Mouse (Mus musculus) neutrophil, adult 5-6 weeks (primary cell): Measurements from ENCODE around the gene Abca12. TPM values are rescaled to one million over a fixed set of nuclear protein-coding genes. Genes with fewer than 3 reads are reported as not detected.

Experiments
- ATAC-seq: fragments of 151-379, 151-347 bp; 2 replicates; pipeline ENCODE4 v1.8.0; 2017; ENCODE audit warnings: mild to moderate bottlenecking, moderate TSS enrichment; ENCODE audit not compliant: insufficient number of reproducible peaks, poor library complexity, low FRiP score, severe bottlenecking; ENCODE audit errors: extremely low read depth
- total RNA-seq: library from RNA; stranded (forward); fragments of 200-1000 nt; gene quantifications from 2 replicates; pipeline ENCODE4 v1.2.3, GENCODE M21; 2017

The Abca12 gene
- total RNA-seq, 1 experiment from 2014 or later: not detected

DNA sequence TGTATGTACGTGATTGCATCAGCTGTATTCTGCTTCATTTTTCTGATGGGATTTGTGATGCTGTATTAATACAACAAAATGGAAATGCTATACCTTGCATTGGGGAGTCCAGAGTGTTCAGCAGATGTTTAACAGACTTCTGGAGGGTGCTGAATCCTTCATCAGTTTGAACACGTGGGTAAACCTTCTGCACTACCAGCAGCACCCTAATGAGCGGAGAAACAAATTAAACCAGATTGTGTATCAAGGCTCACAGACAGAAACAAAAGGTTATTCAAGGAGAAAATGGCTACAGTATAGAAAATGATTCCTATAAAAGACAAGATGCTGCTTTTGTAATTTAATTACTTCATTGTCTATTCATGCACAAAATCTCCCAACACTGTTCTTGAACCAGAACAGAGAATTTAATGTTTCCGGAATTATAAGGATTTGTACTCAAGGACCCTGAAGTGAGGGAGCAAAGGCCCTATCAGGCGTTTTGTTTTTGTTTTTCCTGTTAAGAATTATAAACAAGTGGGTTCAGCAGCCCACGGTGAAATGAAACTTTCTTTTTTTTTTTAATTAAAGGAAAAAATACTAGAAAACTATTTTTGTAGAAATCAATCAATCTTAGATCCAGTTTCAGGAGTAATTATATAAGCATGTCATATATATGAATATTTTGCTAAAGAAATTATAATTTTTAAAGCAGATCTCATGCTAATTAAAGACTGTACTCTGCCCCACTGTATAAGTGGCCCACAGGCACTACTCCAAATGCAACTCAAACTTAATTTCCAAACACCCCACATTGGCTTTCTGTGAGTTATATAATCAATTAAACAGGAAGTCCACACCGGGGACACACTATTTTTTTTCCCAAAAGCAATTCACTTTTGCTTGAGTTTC, 73.1 kb downstream of the Abca12 start:
- no peak for ATAC-seq

- no peak for ATAC-seq
These were observed 76.0 kb downstream of the Abca12 start for GRCm38 (mm10) chr1:71338548-71339340.

DNA sequence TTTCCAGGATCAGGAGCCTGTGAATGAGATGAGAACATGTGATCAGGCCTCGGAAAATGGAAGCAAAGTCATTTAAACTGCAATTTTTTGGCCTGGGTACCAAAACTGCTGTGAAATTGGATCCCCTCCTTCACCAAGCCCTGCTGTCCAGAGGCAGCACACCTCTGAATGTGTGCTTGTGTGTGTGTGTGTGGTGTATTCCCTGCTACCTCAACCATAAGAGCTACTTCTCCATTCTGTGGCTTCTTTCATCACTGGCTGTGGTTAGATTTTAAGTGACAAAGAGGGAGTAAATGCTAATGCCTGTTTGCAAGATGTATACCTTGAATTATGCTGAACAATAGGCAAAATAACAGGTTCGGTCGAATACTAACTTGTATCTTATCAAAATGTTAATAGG, 84.4 kb downstream of the Abca12 start:
- ATAC-seq: no peak

GRCm38 (mm10) chr1:71312171-71312570, 102.5 kb downstream of the Abca12 start:
- no peak for ATAC-seq

DNA sequence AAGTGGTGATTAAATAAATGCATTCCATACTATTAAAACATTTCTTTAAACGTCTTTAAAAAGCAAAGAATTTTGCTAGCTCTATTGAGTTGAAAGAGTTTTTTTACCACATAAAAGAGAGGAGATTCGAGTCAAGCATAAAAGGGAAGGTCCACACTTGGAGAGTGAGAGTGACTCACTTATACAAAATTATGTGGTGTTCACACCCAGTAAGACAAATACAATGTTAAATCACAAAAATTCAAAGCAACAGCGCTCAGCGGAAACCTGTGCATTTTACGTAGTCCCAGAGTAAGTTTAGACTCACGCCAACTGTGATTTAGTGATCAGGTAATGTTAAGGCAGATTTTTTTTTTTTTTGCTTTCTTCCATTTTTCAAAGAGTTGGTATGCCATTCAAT, 104.1 kb downstream of the Abca12 start:
- no peak for ATAC-seq

GRCm38 (mm10) chr1:71307362-71307761, 107.3 kb downstream of the Abca12 start:
- ATAC-seq: no peak

DNA sequence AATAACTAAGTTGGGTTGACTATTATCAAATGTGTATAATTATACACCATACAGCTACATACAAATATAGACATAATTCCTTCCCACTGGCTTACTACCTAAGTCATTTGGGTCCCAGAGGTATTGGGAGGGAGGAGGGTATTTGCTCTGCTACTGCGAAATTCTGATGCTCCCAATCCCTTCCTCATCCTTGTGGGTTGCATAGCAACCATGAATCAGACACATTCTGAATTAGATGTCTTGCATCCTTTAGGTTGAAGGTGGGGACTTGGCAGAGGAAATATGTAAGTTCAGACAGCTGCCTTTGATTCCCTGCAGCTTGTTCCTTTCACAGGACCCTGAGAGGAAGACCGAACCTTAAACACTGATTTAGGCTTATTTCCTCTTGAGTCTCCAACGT, 108.5 kb downstream of the Abca12 start:
- ATAC-seq: no peak

GRCm38 (mm10) chr1:71304588-71304987, 110.1 kb downstream of the Abca12 start:
- ATAC-seq: no peak

DNA sequence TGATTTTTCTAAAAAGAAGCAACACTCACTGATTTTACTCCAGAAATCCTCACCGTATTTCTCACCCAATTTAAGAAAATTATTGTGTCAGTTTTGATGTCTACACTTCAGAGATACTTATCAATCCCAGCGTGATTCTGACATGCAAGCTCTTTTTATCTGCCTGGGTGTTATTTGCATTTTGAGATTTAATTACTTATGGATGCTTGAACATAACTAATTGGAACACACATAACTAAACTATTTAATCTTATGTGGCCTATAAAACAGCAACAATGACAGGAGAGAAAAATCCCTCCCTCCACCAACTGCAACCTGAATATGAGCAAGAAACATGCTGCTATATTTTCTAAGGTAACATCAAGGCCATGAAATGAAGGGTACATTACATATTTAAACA, 117.7 kb downstream of the Abca12 start:
- ATAC-seq: no peak

- no peak for ATAC-seq
These were observed 118.1 kb downstream of the Abca12 start for GRCm38 (mm10) chr1:71296585-71296984.

- no peak for ATAC-seq
These were observed 122.8 kb downstream of the Abca12 start for GRCm38 (mm10) chr1:71291917-71292316.

GRCm38 (mm10) chr1:71289511-71289910, 125.2 kb downstream of the Abca12 start:
- peak; percentile 39; the same call in 1 of the 2 replicates for ATAC-seq

GRCm38 (mm10) chr1:71276940-71277339, 137.8 kb downstream of the Abca12 start:
- no peak for ATAC-seq

- no peak for ATAC-seq
These were observed 142.2 kb downstream of the Abca12 start for GRCm38 (mm10) chr1:71272550-71272949.

DNA sequence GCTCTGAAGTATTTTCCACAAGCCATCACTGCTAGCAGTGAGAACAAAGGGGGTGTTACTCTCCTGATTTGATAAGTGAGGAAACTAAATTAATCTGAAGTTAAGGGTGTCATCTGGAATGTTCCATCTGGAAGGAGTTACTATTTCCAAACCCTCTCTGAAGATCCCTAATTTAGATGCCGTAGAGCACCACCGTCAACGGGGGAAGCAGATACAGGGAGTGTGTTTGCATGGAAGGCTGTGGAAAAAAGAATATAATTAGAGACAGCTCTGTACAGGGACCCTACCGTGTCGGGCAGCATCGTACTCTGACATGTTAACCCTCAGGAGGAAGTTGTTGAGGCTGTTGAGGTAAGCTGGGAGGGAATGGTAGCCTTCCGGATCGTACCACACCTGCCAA, 142.6 kb downstream of the Abca12 start:
- no peak for ATAC-seq

- ATAC-seq: no peak
These were observed 144.6 kb downstream of the Abca12 start for GRCm38 (mm10) chr1:71270083-71270482.

- no peak for ATAC-seq
These were observed 148.1 kb downstream of the Abca12 start for GRCm38 (mm10) chr1:71266630-71267029.

- ATAC-seq: no peak
These were observed 151.2 kb downstream of the Abca12 start for GRCm38 (mm10) chr1:71263532-71263931.

DNA sequence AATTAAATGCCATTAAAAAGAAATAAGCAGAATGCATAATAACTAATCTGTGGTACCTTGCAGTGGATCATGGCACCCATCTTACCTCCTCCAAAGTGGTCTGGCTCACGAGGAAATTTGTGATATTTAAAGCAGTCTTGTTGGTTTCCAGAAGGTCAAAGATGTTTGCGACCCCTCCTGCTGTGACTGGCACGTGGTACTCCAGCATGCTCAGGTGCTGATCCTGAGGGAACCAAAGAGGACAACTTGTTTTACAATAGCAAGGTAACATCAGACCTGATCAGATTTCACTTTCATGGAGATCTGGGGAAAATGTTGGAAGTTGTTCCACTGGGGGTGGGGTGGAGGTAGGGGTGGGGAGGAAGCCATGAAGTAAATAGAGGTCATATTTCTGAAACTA, 170.1 kb downstream of the Abca12 start:
- no peak for ATAC-seq

DNA sequence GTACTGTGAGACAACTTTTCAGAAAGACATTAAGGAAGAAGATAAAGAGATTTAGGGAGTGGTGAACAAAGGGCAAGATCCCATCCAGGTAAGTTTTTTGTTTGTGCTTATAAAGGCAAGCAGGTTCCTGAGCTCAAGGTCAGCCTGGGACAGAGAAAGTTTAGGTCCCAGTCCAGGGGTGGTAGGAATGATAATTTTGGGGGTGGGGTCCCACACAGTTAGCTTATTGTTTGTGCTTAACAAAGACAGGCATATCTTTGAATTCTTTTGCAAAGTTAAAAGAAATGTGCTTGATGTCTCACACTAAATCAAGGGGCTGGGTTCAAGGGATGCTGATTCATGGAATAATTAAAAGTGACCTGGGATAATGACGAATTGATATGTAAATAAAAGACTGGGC, 173.3 kb downstream of the Abca12 start:
- ATAC-seq: no peak
